Mouse (Mus musculus) liver, embryonic 14.5 days (tissue): ENCODE measurements around the gene Ager.

ENCODE experiments used
- CTCF ChIP-seq: IDR thresholded peaks from 2 replicates; pipeline ENCODE4 v1.5.1; 2016; ENCODE audit warnings: antibody characterized with exemption, low read depth, control low read depth
- EP300 ChIP-seq: IDR thresholded peaks from 2 replicates; pipeline ENCODE4 v1.6.1; 2016; ENCODE audit warnings: antibody characterized with exemption, low read depth

DNA sequence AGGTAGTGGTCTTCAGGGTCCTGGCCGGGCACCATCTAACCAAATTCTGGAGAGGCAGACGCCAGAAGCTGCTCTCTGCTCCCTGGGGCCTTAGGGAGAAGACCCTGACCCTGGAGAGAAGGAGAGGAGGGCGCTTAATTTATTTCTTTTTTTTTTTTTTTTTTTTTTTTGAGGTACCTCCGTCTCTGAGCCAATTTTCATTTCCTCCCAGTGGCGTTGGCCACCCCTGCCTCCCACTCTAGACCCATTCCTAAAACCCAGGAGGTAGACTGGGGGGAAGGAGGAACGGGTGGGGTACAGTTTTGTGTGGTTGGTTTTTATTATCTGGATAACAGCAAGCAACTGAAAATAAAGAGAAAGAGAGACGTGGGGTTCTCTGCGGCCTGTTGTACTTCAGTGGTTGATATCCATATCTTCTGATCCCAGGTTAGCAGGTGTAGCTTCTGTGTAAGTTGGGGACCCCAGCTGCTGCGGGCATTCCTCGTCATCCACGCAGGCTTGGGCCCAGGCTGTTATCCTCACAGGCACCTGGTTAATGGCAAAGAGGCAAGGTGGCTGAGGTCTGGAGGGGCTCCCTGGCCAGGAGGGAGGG lies 15.5 kb downstream of the Ager start:
- TF ChIP-seq CTCF (no peak), EP300 (peak; percentile 84)
